Mouse (Mus musculus): ENCODE data around the gene Fgfr2. TPM values are rescaled to one million over a fixed set of nuclear protein-coding genes. Genes with fewer than 3 reads are reported as not detected.
"Not testable (repeated sequence)": the region's sequence is repeated elsewhere in the genome, so short reads cannot be mapped to it uniquely, and the experiment has no call there.

The Fgfr2 gene
- polyA plus RNA-seq, 1 experiment from 2014 or later: 106 TPM

- H3K4me3 ChIP-seq (ENCODE audit: low read depth, low read length): peak overlapping the region; percentile 93; the same call in 1 of the 2 replicates
- H3K27me3 ChIP-seq (replicated peaks; ENCODE audit: control insufficient read depth, insufficient read depth, low read length): no peaks in the 10 kb centered on the region
- H3K36me3 ChIP-seq (ENCODE audit: control insufficient read depth, insufficient read depth, low read length): no peaks in the 10 kb centered on the region
- no peak overlapping the region for H3K9ac ChIP-seq (ENCODE audit: low read depth, low read length)
- WGBS: 76% methylated on average over 2 of the region's 2 CpGs
- DNase-seq (ENCODE audit: low spot score): no peak
- H3K4me2 ChIP-seq (ENCODE audit: low read depth, low read length): peak overlapping the region; percentile 80
- H3K27ac ChIP-seq (replicated peaks; ENCODE audit: low read depth, low read length): no peak overlapping the region
- ATAC-seq (ENCODE audit: low read depth): no peak
- no peaks in the 10 kb centered on the region for H3K9me3 ChIP-seq (ENCODE audit: control insufficient read depth, low read length)
- peaks cover 15% of the 10 kb centered on the region for H3K4me1 ChIP-seq (ENCODE audit: control insufficient read depth, insufficient read depth, low read length)
Observed at GRCm38 (mm10) chr7:131411941-131412270, 1711.2 kb downstream of the Fgfr2 start.

GRCm38 (mm10) chr7:131411221-131411940, 1711.8 kb downstream of the Fgfr2 start:
- WGBS: 40% methylated on average over 10 of the region's 10 CpGs
- no peaks in the 10 kb centered on the region for H3K36me3 ChIP-seq (ENCODE audit: control insufficient read depth, insufficient read depth, low read length)
- peak overlapping the region; percentile 94 for H3K9ac ChIP-seq (ENCODE audit: low read depth, low read length)
- no peaks in the 10 kb centered on the region for H3K9me3 ChIP-seq (ENCODE audit: control insufficient read depth, low read length)
- H3K4me3 ChIP-seq (ENCODE audit: low read depth, low read length): peak overlapping the region; percentile 93
- peak overlapping the region; percentile 80 for H3K4me2 ChIP-seq (ENCODE audit: low read depth, low read length)
- H3K27me3 ChIP-seq (replicated peaks; ENCODE audit: control insufficient read depth, insufficient read depth, low read length): no peaks in the 10 kb centered on the region
- ATAC-seq (ENCODE audit: low read depth) (no peak), DNase-seq (ENCODE audit: low spot score) (peak; percentile 14)
- H3K27ac ChIP-seq (replicated peaks; ENCODE audit: low read depth, low read length): no peak overlapping the region
- peaks cover 15% of the 10 kb centered on the region for H3K4me1 ChIP-seq (ENCODE audit: control insufficient read depth, insufficient read depth, low read length)

- H3K27ac ChIP-seq (replicated peaks; ENCODE audit: low read depth, low read length): peak within 1 kb of the TSS; percentile 83
- no peaks in the 10 kb centered on the region for H3K9me3 ChIP-seq (ENCODE audit: control insufficient read depth, low read length)
- H3K27me3 ChIP-seq (replicated peaks; ENCODE audit: control insufficient read depth, insufficient read depth, low read length): no peaks in the 10 kb centered on the region
- H3K4me3 ChIP-seq (ENCODE audit: low read depth, low read length): peak within 1 kb of the TSS; percentile 93
- H3K4me1 ChIP-seq (ENCODE audit: control insufficient read depth, insufficient read depth, low read length): peaks cover 15% of the 10 kb centered on the region
- WGBS: 5% methylated on average over 26 of the region's 42 CpGs
- H3K9ac ChIP-seq (ENCODE audit: low read depth, low read length): peak within 1 kb of the TSS; percentile 94
- ATAC-seq (ENCODE audit: low read depth) (peak; percentile 99), DNase-seq (ENCODE audit: low spot score) (peak; percentile 98)
- H3K4me2 ChIP-seq (ENCODE audit: low read depth, low read length): peak within 1 kb of the TSS; percentile 80
- H3K36me3 ChIP-seq (ENCODE audit: control insufficient read depth, insufficient read depth, low read length): no peaks in the 10 kb centered on the region
Observed at GRCm38 (mm10) chr7:131410416-131411058, 1712.6 kb downstream of the Fgfr2 start, which contains the start of the genes Ikzf5 and Acadsb. Gene Ikzf5 (minus strand): TSS chr7:131410521. Gene Acadsb (plus strand): TSS chr7:131410601.

- ATAC-seq (ENCODE audit: low read depth): peak; percentile 53
Observed at GRCm38 (mm10) chr7:131409988-131410385, 1713.2 kb downstream of the Fgfr2 start.

GRCm38 (mm10) chr7:131409321-131409987, 1713.7 kb downstream of the Fgfr2 start:
- ATAC-seq (ENCODE audit: low read depth) (no peak), DNase-seq (ENCODE audit: low spot score) (peak; percentile 26)
- Histone ChIP-seq H3K9me3 (ENCODE audit: control insufficient read depth, low read length) (no peaks in the 10 kb centered on the region), H3K4me1 (ENCODE audit: control insufficient read depth, insufficient read depth, low read length) (peaks cover 15% of the 10 kb centered on the region), H3K36me3 (ENCODE audit: control insufficient read depth, insufficient read depth, low read length) (no peaks in the 10 kb centered on the region), H3K27ac (replicated peaks; ENCODE audit: low read depth, low read length) (peak overlapping the region; percentile 65; the same call in 1 of the 2 replicates), H3K27me3 (replicated peaks; ENCODE audit: control insufficient read depth, insufficient read depth, low read length) (no peaks in the 10 kb centered on the region), H3K4me3 (ENCODE audit: low read depth, low read length) (peak overlapping the region; percentile 93), H3K9ac (ENCODE audit: low read depth, low read length) (peak overlapping the region; percentile 94), H3K4me2 (ENCODE audit: low read depth, low read length) (peak overlapping the region; percentile 80)
- WGBS: 5% methylated on average over 16 of the region's 16 CpGs

More at GRCm38 (mm10) chr7:131409988-131410385, 1713.2 kb downstream of the Fgfr2 start:
- Histone ChIP-seq H3K4me2 (ENCODE audit: low read depth, low read length) (peak overlapping the region; percentile 80), H3K9ac (ENCODE audit: low read depth, low read length) (peak overlapping the region; percentile 94), H3K4me3 (ENCODE audit: low read depth, low read length) (peak overlapping the region; percentile 93), H3K4me1 (ENCODE audit: control insufficient read depth, insufficient read depth, low read length) (peaks cover 15% of the 10 kb centered on the region), H3K27ac (replicated peaks; ENCODE audit: low read depth, low read length) (peak overlapping the region; percentile 65), H3K36me3 (ENCODE audit: control insufficient read depth, insufficient read depth, low read length) (no peaks in the 10 kb centered on the region), H3K27me3 (replicated peaks; ENCODE audit: control insufficient read depth, insufficient read depth, low read length) (no peaks in the 10 kb centered on the region), H3K9me3 (ENCODE audit: control insufficient read depth, low read length) (no peaks in the 10 kb centered on the region)
- DNase-seq (ENCODE audit: low spot score): no peak
- 1% methylated on average over 15 of the region's 38 CpGs for WGBS

- not testable (repeated sequence) for H3K27ac ChIP-seq (replicated peaks; ENCODE audit: low read depth, low read length); H3K27me3 ChIP-seq (replicated peaks; ENCODE audit: control insufficient read depth, insufficient read depth, low read length); H3K4me1 ChIP-seq (ENCODE audit: control insufficient read depth, insufficient read depth, low read length); H3K9ac ChIP-seq (ENCODE audit: low read depth, low read length); ATAC-seq (ENCODE audit: low read depth); H3K4me3 ChIP-seq (ENCODE audit: low read depth, low read length); H3K4me2 ChIP-seq (ENCODE audit: low read depth, low read length); DNase-seq (ENCODE audit: low spot score); H3K9me3 ChIP-seq (ENCODE audit: control insufficient read depth, low read length)
- WGBS: 96% methylated on average over 6 of the region's 7 CpGs
- peaks cover 51% of the 10 kb centered on the region for H3K36me3 ChIP-seq (ENCODE audit: control insufficient read depth, insufficient read depth, low read length)
Observed at GRCm38 (mm10) chr7:131391761-131392160, 1731.4 kb downstream of the Fgfr2 start.

GRCm38 (mm10) chr7:131371880-131372651, 1751.1 kb downstream of the Fgfr2 start:
- no peak overlapping the region for H3K27ac ChIP-seq (replicated peaks; ENCODE audit: low read depth, low read length)
- peak overlapping the region; percentile 69 for H3K4me2 ChIP-seq (ENCODE audit: low read depth, low read length)
- peak; percentile 12 for DNase-seq (ENCODE audit: low spot score)
- no peaks in the 10 kb centered on the region for H3K27me3 ChIP-seq (replicated peaks; ENCODE audit: control insufficient read depth, insufficient read depth, low read length)
- peak overlapping the region; percentile 92 for H3K9ac ChIP-seq (ENCODE audit: low read depth, low read length)
- H3K4me3 ChIP-seq (ENCODE audit: low read depth, low read length): peak overlapping the region; percentile 83
- H3K36me3 ChIP-seq (ENCODE audit: control insufficient read depth, insufficient read depth, low read length): peaks cover 7% of the 10 kb centered on the region; the same call in 1 of the 2 replicates
- no peaks in the 10 kb centered on the region for H3K9me3 ChIP-seq (ENCODE audit: control insufficient read depth, low read length)
- H3K4me1 ChIP-seq (ENCODE audit: control insufficient read depth, insufficient read depth, low read length): peaks cover 9% of the 10 kb centered on the region
- ATAC-seq (ENCODE audit: low read depth): no peak
- 74% methylated on average over 9 of the region's 9 CpGs for WGBS

GRCm38 (mm10) chr7:131371470-131371860, 1751.7 kb downstream of the Fgfr2 start:
- Histone ChIP-seq H3K36me3 (ENCODE audit: control insufficient read depth, insufficient read depth, low read length) (peaks cover 7% of the 10 kb centered on the region; the same call in 1 of the 2 replicates), H3K4me3 (ENCODE audit: low read depth, low read length) (peak overlapping the region; percentile 83), H3K9me3 (ENCODE audit: control insufficient read depth, low read length) (no peaks in the 10 kb centered on the region), H3K9ac (ENCODE audit: low read depth, low read length) (peak overlapping the region; percentile 92), H3K4me1 (ENCODE audit: control insufficient read depth, insufficient read depth, low read length) (peaks cover 9% of the 10 kb centered on the region), H3K27ac (replicated peaks; ENCODE audit: low read depth, low read length) (peak overlapping the region; percentile 92), H3K27me3 (replicated peaks; ENCODE audit: control insufficient read depth, insufficient read depth, low read length) (no peaks in the 10 kb centered on the region), H3K4me2 (ENCODE audit: low read depth, low read length) (peak overlapping the region; percentile 69)
- WGBS: 6% methylated on average over 9 of the region's 9 CpGs
- ATAC-seq (ENCODE audit: low read depth) (no peak), DNase-seq (ENCODE audit: low spot score) (no peak)
